Mouse (Mus musculus): ENCODE data around the gene Slc36a2. TPM values are rescaled to one million over a fixed set of nuclear protein-coding genes. Genes with fewer than 3 reads are reported as not detected.

Slc36a2 gene
- polyA plus RNA-seq, 1 experiment, result not detected

GRCm38 (mm10) chr11:55131077-55131742, 53.7 kb downstream of the Slc36a2 start:
- Histone ChIP-seq H3K4me3 (ENCODE audit: low read depth, low read length) (no peak overlapping the region), H3K27me3 (ENCODE audit: control insufficient read depth, insufficient read depth, low read length, poor library complexity, severe bottlenecking) (no peaks in the 10 kb centered on the region), H3K9ac (ENCODE audit: low read depth, poor library complexity, severe bottlenecking) (no peak overlapping the region), H3K9me3 (replicated peaks; ENCODE audit: control insufficient read depth, insufficient read depth, low read length, poor library complexity, severe bottlenecking) (no peaks in the 10 kb centered on the region), H3K36me3 (ENCODE audit: control insufficient read depth, insufficient read depth, low read length, poor library complexity, severe bottlenecking) (no peaks in the 10 kb centered on the region), H3K27ac (ENCODE audit: insufficient read depth, low read length) (peak overlapping the region; percentile 40; the same call in 1 of the 2 replicates), H3K4me1 (ENCODE audit: control insufficient read depth, insufficient read depth, low read length) (peaks cover 8% of the 10 kb centered on the region)
- TF ChIP-seq EP300 (IDR thresholded peaks at IDR 0.05; ENCODE audit: insufficient read depth, low read depth, low read length) (no peak; the same call in 1 of the 2 replicates), CTCF (IDR thresholded peaks at IDR 0.05; ENCODE audit: low read depth, low read length) (no peak), POLR2A (IDR thresholded peaks at IDR 0.05; ENCODE audit: insufficient read depth, low read length) (no peak)

- no peak for TF ChIP-seq POLR2A (IDR thresholded peaks at IDR 0.05; ENCODE audit: insufficient read depth, low read length)
- no peak for TF ChIP-seq CTCF (IDR thresholded peaks at IDR 0.05; ENCODE audit: low read depth, low read length)
- TF ChIP-seq EP300 (IDR thresholded peaks at IDR 0.05; ENCODE audit: insufficient read depth, low read depth, low read length), result no peak
Observed at GRCm38 (mm10) chr11:55128411-55128810, 56.5 kb downstream of the Slc36a2 start.

GRCm38 (mm10) chr11:55127937-55128336, 56.9 kb downstream of the Slc36a2 start:
- Histone ChIP-seq H3K4me3 (ENCODE audit: low read depth, low read length) (no peak overlapping the region), H3K4me1 (ENCODE audit: control insufficient read depth, insufficient read depth, low read length) (peaks cover 8% of the 10 kb centered on the region), H3K27me3 (ENCODE audit: control insufficient read depth, insufficient read depth, low read length, poor library complexity, severe bottlenecking) (no peaks in the 10 kb centered on the region), H3K27ac (ENCODE audit: insufficient read depth, low read length) (no peak overlapping the region), H3K9me3 (replicated peaks; ENCODE audit: control insufficient read depth, insufficient read depth, low read length, poor library complexity, severe bottlenecking) (no peaks in the 10 kb centered on the region), H3K36me3 (ENCODE audit: control insufficient read depth, insufficient read depth, low read length, poor library complexity, severe bottlenecking) (no peaks in the 10 kb centered on the region), H3K9ac (ENCODE audit: low read depth, poor library complexity, severe bottlenecking) (no peak overlapping the region)
- TF ChIP-seq POLR2A (IDR thresholded peaks at IDR 0.05; ENCODE audit: insufficient read depth, low read length) (no peak), EP300 (IDR thresholded peaks at IDR 0.05; ENCODE audit: insufficient read depth, low read depth, low read length) (no peak), CTCF (IDR thresholded peaks at IDR 0.05; ENCODE audit: low read depth, low read length) (no peak)

More at GRCm38 (mm10) chr11:55128411-55128810, 56.5 kb downstream of the Slc36a2 start:
- Histone ChIP-seq H3K9me3 (replicated peaks; ENCODE audit: control insufficient read depth, insufficient read depth, low read length, poor library complexity, severe bottlenecking) (no peaks in the 10 kb centered on the region), H3K27ac (ENCODE audit: insufficient read depth, low read length) (no peak overlapping the region), H3K4me1 (ENCODE audit: control insufficient read depth, insufficient read depth, low read length) (peaks cover 8% of the 10 kb centered on the region), H3K4me3 (ENCODE audit: low read depth, low read length) (no peak overlapping the region), H3K27me3 (ENCODE audit: control insufficient read depth, insufficient read depth, low read length, poor library complexity, severe bottlenecking) (no peaks in the 10 kb centered on the region), H3K9ac (ENCODE audit: low read depth, poor library complexity, severe bottlenecking) (no peak overlapping the region), H3K36me3 (ENCODE audit: control insufficient read depth, insufficient read depth, low read length, poor library complexity, severe bottlenecking) (no peaks in the 10 kb centered on the region)

GRCm38 (mm10) chr11:55126663-55127062, 58.2 kb downstream of the Slc36a2 start:
- Histone ChIP-seq H3K4me1 (ENCODE audit: control insufficient read depth, insufficient read depth, low read length) (peaks cover 7% of the 10 kb centered on the region), H3K4me3 (ENCODE audit: low read depth, low read length) (no peak overlapping the region), H3K9me3 (replicated peaks; ENCODE audit: control insufficient read depth, insufficient read depth, low read length, poor library complexity, severe bottlenecking) (no peaks in the 10 kb centered on the region), H3K27me3 (ENCODE audit: control insufficient read depth, insufficient read depth, low read length, poor library complexity, severe bottlenecking) (no peaks in the 10 kb centered on the region), H3K36me3 (ENCODE audit: control insufficient read depth, insufficient read depth, low read length, poor library complexity, severe bottlenecking) (no peaks in the 10 kb centered on the region), H3K9ac (ENCODE audit: low read depth, poor library complexity, severe bottlenecking) (no peak overlapping the region), H3K27ac (ENCODE audit: insufficient read depth, low read length) (no peak overlapping the region)
- no peak for TF ChIP-seq CTCF (IDR thresholded peaks at IDR 0.05; ENCODE audit: low read depth, low read length)
- no peak for TF ChIP-seq EP300 (IDR thresholded peaks at IDR 0.05; ENCODE audit: insufficient read depth, low read depth, low read length)
- TF ChIP-seq POLR2A (IDR thresholded peaks at IDR 0.05; ENCODE audit: insufficient read depth, low read length), result no peak

GRCm38 (mm10) chr11:55121430-55121829, 63.4 kb downstream of the Slc36a2 start:
- Histone ChIP-seq H3K4me1 (ENCODE audit: control insufficient read depth, insufficient read depth, low read length) (no peaks in the 10 kb centered on the region), H3K27ac (ENCODE audit: insufficient read depth, low read length) (no peak overlapping the region), H3K4me3 (ENCODE audit: low read depth, low read length) (no peak overlapping the region), H3K9ac (ENCODE audit: low read depth, poor library complexity, severe bottlenecking) (no peak overlapping the region), H3K27me3 (ENCODE audit: control insufficient read depth, insufficient read depth, low read length, poor library complexity, severe bottlenecking) (no peaks in the 10 kb centered on the region), H3K9me3 (replicated peaks; ENCODE audit: control insufficient read depth, insufficient read depth, low read length, poor library complexity, severe bottlenecking) (0 out of 2 replicates have a peak, but pooled peaks cover 3% of the 10 kb centered on the region), H3K36me3 (ENCODE audit: control insufficient read depth, insufficient read depth, low read length, poor library complexity, severe bottlenecking) (no peaks in the 10 kb centered on the region)
- no peak for TF ChIP-seq CTCF (IDR thresholded peaks at IDR 0.05; ENCODE audit: low read depth, low read length)
- no peak for TF ChIP-seq EP300 (IDR thresholded peaks at IDR 0.05; ENCODE audit: insufficient read depth, low read depth, low read length)
- TF ChIP-seq POLR2A (IDR thresholded peaks at IDR 0.05; ENCODE audit: insufficient read depth, low read length), result no peak

GRCm38 (mm10) chr11:55120821-55121271, 64.0 kb downstream of the Slc36a2 start:
- Histone ChIP-seq H3K9me3 (replicated peaks; ENCODE audit: control insufficient read depth, insufficient read depth, low read length, poor library complexity, severe bottlenecking) (0 out of 2 replicates have a peak, but pooled peaks cover 3% of the 10 kb centered on the region), H3K9ac (ENCODE audit: low read depth, poor library complexity, severe bottlenecking) (no peak overlapping the region), H3K27ac (ENCODE audit: insufficient read depth, low read length) (no peak overlapping the region), H3K4me1 (ENCODE audit: control insufficient read depth, insufficient read depth, low read length) (no peaks in the 10 kb centered on the region), H3K27me3 (ENCODE audit: control insufficient read depth, insufficient read depth, low read length, poor library complexity, severe bottlenecking) (no peaks in the 10 kb centered on the region), H3K36me3 (ENCODE audit: control insufficient read depth, insufficient read depth, low read length, poor library complexity, severe bottlenecking) (no peaks in the 10 kb centered on the region), H3K4me3 (ENCODE audit: low read depth, low read length) (no peak overlapping the region)
- no peak for TF ChIP-seq POLR2A (IDR thresholded peaks at IDR 0.05; ENCODE audit: insufficient read depth, low read length)
- no peak for TF ChIP-seq EP300 (IDR thresholded peaks at IDR 0.05; ENCODE audit: insufficient read depth, low read depth, low read length)
- no peak for TF ChIP-seq CTCF (IDR thresholded peaks at IDR 0.05; ENCODE audit: low read depth, low read length)

Measured in ES-Bruce4 (cell line).